ENCODE assay signal across 21 mouse cellular contexts in genomic region chr4:107996418-107996986, GRCm38 (mm10). TPM values are rescaled to one million over a fixed set of nuclear protein-coding genes. Genes with fewer than 3 reads are reported as not detected.
DNase-seq lines count a peak whose midpoint lies in the region; ATAC-seq lines count a peak whose summit lies in the region.
"Had no signal": no experiment of that assay in that cellular context is flagged by ENCODE, and none has a peak within 500 bp of the region (broad histone marks: within the 10 kb centered on the region; RNA-seq: fewer than 3 reads in every experiment).

No protein-coding gene starts in this region.

- 66% methylated on average over 9 of the region's 9 CpGs for WGBS in stomach, embryonic 15.5 days

- H3K9me3 ChIP-seq in stomach, embryonic 15.5 days: no peaks in the 10 kb centered on the region
- H3K9me3 ChIP-seq: forebrain, embryonic 12.5 days; G1E; hindbrain, embryonic 10.5 days; lung, embryonic 15.5 days had no signal

- no peaks in the 10 kb centered on the region; the same call in 1 of the 2 replicates for H3K4me1 ChIP-seq in stomach, embryonic 15.5 days

- H3K36me3 ChIP-seq in stomach, embryonic 15.5 days: no peaks in the 10 kb centered on the region
- H3K36me3 ChIP-seq: forebrain, embryonic 12.5 days; G1E; hindbrain, embryonic 10.5 days; lung, embryonic 15.5 days had no signal

- peak overlapping the region; percentile 57; the same call in 1 of the 2 replicates for H3K27ac ChIP-seq in stomach, embryonic 15.5 days
- H3K27ac ChIP-seq: forebrain, embryonic 12.5 days; hindbrain, embryonic 10.5 days; hindbrain, postnatal 0 days; kidney, postnatal 0 days; layer of hippocampus, adult 2 months; lung, embryonic 15.5 days had no signal

- no peak overlapping the region for H3K4me3 ChIP-seq in stomach, embryonic 15.5 days (replicated peaks)
- H3K4me3 ChIP-seq: forebrain, embryonic 12.5 days; hindbrain, embryonic 10.5 days; layer of hippocampus, adult 2 months; lung, embryonic 15.5 days had no signal

- H3K27me3 ChIP-seq in stomach, embryonic 15.5 days (replicated peaks): 0 out of 2 replicates have a peak, but pooled peaks cover 3% of the 10 kb centered on the region
- H3K27me3 ChIP-seq: lung, embryonic 15.5 days had no signal

- H3K9ac ChIP-seq in stomach, embryonic 15.5 days: no peak overlapping the region
- H3K9ac ChIP-seq: forebrain, embryonic 12.5 days; lung, embryonic 15.5 days had no signal

- H3K4me2 ChIP-seq in stomach, embryonic 15.5 days: no peak overlapping the region
- H3K4me2 ChIP-seq: forebrain, embryonic 12.5 days; liver, embryonic 11.5 days; lung, embryonic 15.5 days had no signal

- DNase-seq in adrenal gland, postnatal 14 days: peak; percentile 39
- no peak for DNase-seq in adrenal gland, postnatal 25 days
- DNase-seq in lung, adult 18-20 months: peak; percentile 10 to 22
- no peak for DNase-seq in lung, postnatal 25 days (ENCODE audit: low spot score)
- DNase-seq in NIH3T3 (ENCODE audit: low read depth): peak; percentile 42
- no peak for DNase-seq in cerebellum, postnatal 14 days
- DNase-seq: gastrocnemius, postnatal 36 days; kidney, adult 18-20 months; right cerebral cortex, postnatal 25 days had no signal

- peak; percentile 51; the same call in 1 of the 2 replicates for ATAC-seq in stomach, embryonic 15.5 days (ENCODE audit: insufficient read depth, low FRiP score, low read depth)
- ATAC-seq: CD4-positive, CD25-positive, alpha-beta regulatory T cell, adult 4 months; hindbrain, postnatal 0 days had no signal

RNA-seq across cellular contexts. Expression of gene Slc1a7, which starts 28.4 kb away (rescaled TPM):
- 0.26 and 0.44 TPM in 2 replicates for total RNA-seq in adrenal gland, postnatal 14 days (2021)
- total RNA-seq in adrenal gland, postnatal 25 days (2021): 0.58 TPM in 1 of 2 replicates, not detected in the other
- 0.08 and 0.21 TPM in 2 replicates for polyA plus RNA-seq in stomach, embryonic 15.5 days (2015; fragmentation: Nextera tagmentation; extraction: Ambion mirVana)
- total RNA-seq: hindbrain, postnatal 0 days; layer of hippocampus, adult 2 months; midbrain, postnatal 0 days; neutrophil, adult 5-6 weeks had no signal
- polyA plus RNA-seq: CD4-positive, CD25-positive, alpha-beta regulatory T cell, adult 4 months; forebrain, embryonic 12.5 days; G1E; hindbrain, embryonic 10.5 days; liver, embryonic 11.5 days had no signal

Comparison
In these comparisons a context has a peak if more than half of its experiments do, and no peak if none do; other contexts are left out.
1. DNase-seq: peak in adrenal gland, postnatal 14 days (single experiment), lung, adult 18-20 months (2 of 2) and NIH3T3 (single experiment); none in adrenal gland, postnatal 25 days (single experiment), lung, postnatal 25 days (single experiment) and cerebellum, postnatal 14 days (0 of 2).